Mouse (Mus musculus): Measurements from ENCODE around the gene 1700025B11Rik. TPM values are rescaled to one million over a fixed set of nuclear protein-coding genes. Genes with fewer than 3 reads are reported as not detected.

1700025B11Rik gene
- total RNA-seq (2014; rRNA removed) (not detected in 2 replicates), polyA plus RNA-seq (2015; fragmentation: Nextera tagmentation; extraction: Ambion mirVana) (not detected in 2 replicates)

DNA sequence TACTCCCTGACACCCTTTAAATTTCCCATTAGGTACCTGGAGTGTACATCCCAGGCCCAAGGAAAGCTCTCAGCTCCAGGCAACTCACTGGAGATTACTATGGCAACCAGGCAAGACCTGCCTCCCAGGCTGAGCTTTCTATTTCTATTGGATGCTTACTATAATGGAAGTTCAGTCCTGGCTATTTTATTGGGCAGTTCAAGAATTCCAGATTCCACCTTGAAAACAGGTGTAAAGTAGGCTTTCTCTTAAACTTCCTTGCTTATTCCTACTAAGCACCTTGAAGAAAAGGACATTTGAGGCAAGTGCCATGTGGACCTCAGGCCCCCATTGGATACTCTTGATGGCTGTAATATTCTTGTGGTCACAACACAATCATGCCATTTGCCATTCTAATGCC is at the start of gene 1700025B11Rik:
TSS of gene 1700025B11Rik (minus strand) at position 101 of the 400 bp plus-strand sequence.
- Histone ChIP-seq H3K27me3 (ENCODE audit: insufficient read depth, low read length) (no peaks in the 10 kb centered on the region), H3K4me1 (ENCODE audit: insufficient read depth) (no peaks in the 10 kb centered on the region), H3K9me3 (ENCODE audit: low read length) (no peaks in the 10 kb centered on the region), H3K27ac (ENCODE audit: low read depth, low read length) (no peak within 1 kb of the TSS), H3K36me3 (ENCODE audit: insufficient read depth) (no peaks in the 10 kb centered on the region), H3K4me2 (ENCODE audit: low read depth) (no peak within 1 kb of the TSS), H3K9ac (no peak within 1 kb of the TSS), H3K4me3 (ENCODE audit: low read depth, low read length) (no peak within 1 kb of the TSS)
- no peak for ATAC-seq
- DNase-seq, result no peak
- TF ChIP-seq CTCF (IDR thresholded peaks at IDR 0.05; ENCODE audit: low read depth), result no peak

DNA sequence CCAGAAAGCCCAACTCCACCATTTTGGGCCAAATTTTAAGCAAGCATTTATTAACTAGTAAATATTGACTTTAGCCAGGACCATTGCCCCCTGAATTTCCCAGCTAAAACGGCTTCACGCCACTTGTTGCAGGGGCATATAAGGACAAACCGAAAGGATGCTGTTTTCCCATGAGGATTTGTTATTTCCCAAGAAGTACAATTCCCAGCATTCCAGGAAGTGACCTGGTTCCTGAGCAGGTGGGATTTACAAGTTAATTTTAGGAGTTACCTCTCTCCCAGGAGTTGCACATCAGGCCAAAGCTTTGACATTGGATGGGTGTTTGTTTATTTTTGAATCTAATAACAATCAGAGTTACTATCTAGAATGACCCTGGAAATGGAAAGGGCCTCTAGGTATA is 44.4 kb upstream of the 1700025B11Rik start:
- Histone ChIP-seq H3K36me3 (ENCODE audit: insufficient read depth) (no peaks in the 10 kb centered on the region), H3K27me3 (ENCODE audit: insufficient read depth, low read length) (no peaks in the 10 kb centered on the region), H3K9ac (no peak overlapping the region), H3K4me3 (ENCODE audit: low read depth, low read length) (no peak overlapping the region), H3K4me2 (ENCODE audit: low read depth) (no peak overlapping the region), H3K9me3 (ENCODE audit: low read length) (no peaks in the 10 kb centered on the region), H3K27ac (ENCODE audit: low read depth, low read length) (no peak overlapping the region), H3K4me1 (ENCODE audit: insufficient read depth) (no peaks in the 10 kb centered on the region)
- DNase-seq (no peak), ATAC-seq (no peak)
- TF ChIP-seq CTCF (IDR thresholded peaks at IDR 0.05; ENCODE audit: low read depth), result no peak
- 93% methylated on average over 3 of the region's 3 CpGs for WGBS

DNA sequence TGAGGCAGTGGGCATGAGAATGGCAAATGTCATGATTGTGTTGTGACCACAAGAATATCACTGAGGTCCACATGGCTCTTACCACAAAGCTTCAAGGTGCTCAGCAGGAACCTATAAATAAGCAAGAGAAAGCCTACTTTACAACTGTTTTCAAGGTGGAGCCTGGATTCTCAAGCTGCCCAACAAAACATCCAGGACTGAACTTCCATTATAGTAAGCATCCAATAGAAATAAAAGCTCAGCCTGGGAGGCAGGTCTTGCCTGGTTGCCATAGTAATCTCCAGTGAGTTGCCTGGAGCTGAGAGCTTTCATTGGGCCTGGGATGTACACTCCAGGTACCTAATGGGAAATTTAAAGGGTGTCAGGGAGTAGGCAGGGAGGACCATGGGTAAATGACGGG is 37.3 kb upstream of the 1700025B11Rik start, which contains the start of gene Gm36245:
TSS of gene Gm36245 (plus strand) at position 301 of the 400 bp plus-strand sequence.
- no peak within 1 kb of the TSS for H3K4me2 ChIP-seq (ENCODE audit: low read depth)
- H3K4me1 ChIP-seq (ENCODE audit: insufficient read depth), result no peaks in the 10 kb centered on the region
- no peak for TF ChIP-seq CTCF (IDR thresholded peaks at IDR 0.05; ENCODE audit: low read depth)
- WGBS, result 86% methylated on average over 1 of the region's 1 CpGs
- no peak within 1 kb of the TSS for H3K4me3 ChIP-seq (ENCODE audit: low read depth, low read length)
- H3K27ac ChIP-seq (ENCODE audit: low read depth, low read length), result no peak within 1 kb of the TSS
- no peak within 1 kb of the TSS for H3K9ac ChIP-seq
- no peak for DNase-seq
- H3K27me3 ChIP-seq (ENCODE audit: insufficient read depth, low read length), result no peaks in the 10 kb centered on the region
- no peaks in the 10 kb centered on the region for H3K9me3 ChIP-seq (ENCODE audit: low read length)
- no peaks in the 10 kb centered on the region for H3K36me3 ChIP-seq (ENCODE audit: insufficient read depth)
- ATAC-seq, result peak; percentile 32; the same call in 1 of the 2 replicates

DNA sequence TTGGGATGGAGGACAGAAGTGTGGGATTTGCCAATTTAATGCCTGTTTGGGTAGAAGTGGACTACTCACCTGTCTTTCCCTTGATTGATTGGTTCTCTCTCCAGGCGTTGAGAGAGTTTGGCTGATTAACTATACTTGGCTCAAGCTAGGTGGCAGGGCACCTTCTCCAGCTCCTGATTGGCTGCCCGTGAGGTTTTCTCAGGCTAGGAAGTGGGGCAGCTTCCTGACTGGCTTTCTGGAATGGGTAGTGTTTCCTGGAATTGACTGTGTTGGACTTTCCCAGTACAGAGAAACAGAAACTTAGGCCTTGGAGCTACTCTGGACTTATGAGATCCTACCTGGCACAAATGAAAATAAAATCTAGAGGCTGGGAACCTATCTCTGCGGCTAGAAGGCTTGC is 36.7 kb upstream of the 1700025B11Rik start:
- H3K9ac ChIP-seq, result no peak overlapping the region
- 76% methylated on average over 3 of the region's 3 CpGs for WGBS
- DNase-seq, result no peak

DNA sequence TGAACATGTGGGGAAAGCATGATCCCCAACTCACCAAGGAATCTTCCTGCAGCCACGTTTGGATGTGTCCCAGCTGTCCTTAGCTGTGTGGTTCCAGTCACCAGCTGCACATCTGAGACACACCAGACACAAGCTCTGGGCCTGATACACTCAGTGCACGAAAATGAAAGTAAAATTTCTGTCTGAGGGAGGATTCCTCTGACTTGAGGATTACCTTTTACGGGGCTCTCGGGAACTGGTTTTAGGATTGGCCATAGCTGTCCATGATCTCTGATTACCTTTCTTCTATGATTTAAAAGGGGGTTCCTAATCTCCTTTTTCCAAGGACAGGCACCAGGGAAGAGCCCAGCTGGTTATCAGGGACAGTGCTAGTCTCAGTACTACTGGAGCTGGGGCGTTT is 34.3 kb upstream of the 1700025B11Rik start, which contains the start of gene Apol10b:
TSS of gene Apol10b (minus strand) at position 165 of the 400 bp plus-strand sequence.
- no peak for TF ChIP-seq CTCF (IDR thresholded peaks at IDR 0.05; ENCODE audit: low read depth)
- WGBS, result 64% methylated on average over 5 of the region's 5 CpGs
- no peak within 1 kb of the TSS for H3K4me2 ChIP-seq (ENCODE audit: low read depth)
- H3K4me1 ChIP-seq (ENCODE audit: insufficient read depth), result no peaks in the 10 kb centered on the region
- H3K27ac ChIP-seq (ENCODE audit: low read depth, low read length), result no peak within 1 kb of the TSS
- no peaks in the 10 kb centered on the region for H3K9me3 ChIP-seq (ENCODE audit: low read length)
- no peak within 1 kb of the TSS for H3K4me3 ChIP-seq (ENCODE audit: low read depth, low read length)
- no peak within 1 kb of the TSS for H3K9ac ChIP-seq
- no peak for DNase-seq
- H3K27me3 ChIP-seq (ENCODE audit: insufficient read depth, low read length), result no peaks in the 10 kb centered on the region
- no peak for ATAC-seq
- H3K36me3 ChIP-seq (ENCODE audit: insufficient read depth), result no peaks in the 10 kb centered on the region

More for the DNA sequence above, 36.7 kb upstream of the 1700025B11Rik start:
- Histone ChIP-seq H3K9me3 (ENCODE audit: low read length) (no peaks in the 10 kb centered on the region), H3K4me3 (ENCODE audit: low read depth, low read length) (no peak overlapping the region), H3K36me3 (ENCODE audit: insufficient read depth) (no peaks in the 10 kb centered on the region), H3K4me2 (ENCODE audit: low read depth) (no peak overlapping the region), H3K27me3 (ENCODE audit: insufficient read depth, low read length) (no peaks in the 10 kb centered on the region), H3K4me1 (ENCODE audit: insufficient read depth) (no peaks in the 10 kb centered on the region), H3K27ac (ENCODE audit: low read depth, low read length) (no peak overlapping the region)
- no peak for TF ChIP-seq CTCF (IDR thresholded peaks at IDR 0.05; ENCODE audit: low read depth)
- no peak for ATAC-seq

DNA sequence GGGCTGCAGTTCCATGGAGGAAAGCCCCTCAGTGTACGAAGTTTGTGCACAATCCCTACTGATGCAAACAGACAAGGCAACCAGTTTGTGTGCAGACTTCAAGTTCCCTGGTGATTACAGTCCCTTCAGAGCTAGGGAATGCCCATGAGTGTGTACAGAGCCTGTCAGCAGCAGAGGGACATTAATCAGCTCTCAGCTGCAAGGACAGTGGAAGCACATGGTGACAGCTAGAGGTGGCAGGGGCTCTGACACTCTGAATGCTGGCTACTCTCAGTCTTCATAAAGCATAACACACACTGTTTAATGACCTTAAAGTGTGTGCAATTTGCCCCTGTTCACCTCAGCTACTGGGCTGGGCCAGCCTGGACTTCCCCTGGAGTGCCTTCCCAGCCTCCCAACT is 31.9 kb upstream of the 1700025B11Rik start:
- Histone ChIP-seq H3K9ac (no peak overlapping the region), H3K27me3 (ENCODE audit: insufficient read depth, low read length) (no peaks in the 10 kb centered on the region), H3K27ac (ENCODE audit: low read depth, low read length) (no peak overlapping the region), H3K36me3 (ENCODE audit: insufficient read depth) (no peaks in the 10 kb centered on the region), H3K4me3 (ENCODE audit: low read depth, low read length) (no peak overlapping the region), H3K9me3 (ENCODE audit: low read length) (no peaks in the 10 kb centered on the region), H3K4me1 (ENCODE audit: insufficient read depth) (no peaks in the 10 kb centered on the region), H3K4me2 (ENCODE audit: low read depth) (no peak overlapping the region)
- 100% methylated on average over 1 of the region's 1 CpGs for WGBS
- ATAC-seq (no peak), DNase-seq (no peak)
- TF ChIP-seq CTCF (IDR thresholded peaks at IDR 0.05; ENCODE audit: low read depth), result no peak

DNA sequence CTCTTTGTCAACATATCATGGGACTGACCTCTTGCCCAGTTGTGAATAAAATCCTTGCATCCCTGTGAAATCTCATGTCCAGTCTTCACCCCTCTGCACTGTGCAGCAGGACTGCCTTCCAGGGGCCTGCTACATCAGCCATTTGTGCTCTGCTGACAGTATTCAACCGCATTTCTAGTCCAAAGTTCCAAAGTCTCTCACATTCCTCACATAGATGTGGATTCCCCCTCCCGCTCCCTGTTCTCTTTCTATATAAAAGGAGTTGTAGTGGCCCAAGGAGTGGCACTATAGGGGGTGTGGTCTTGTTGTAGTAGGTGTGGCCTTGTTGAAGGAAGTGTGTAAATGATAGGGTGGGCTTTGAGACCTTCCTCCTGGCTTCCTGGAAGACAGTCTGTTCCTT is 29.2 kb upstream of the 1700025B11Rik start:
- no peaks in the 10 kb centered on the region for H3K9me3 ChIP-seq (ENCODE audit: low read length)
- no peak overlapping the region for H3K4me3 ChIP-seq (ENCODE audit: low read depth, low read length)
- ATAC-seq, result no peak
- TF ChIP-seq CTCF (IDR thresholded peaks at IDR 0.05; ENCODE audit: low read depth), result no peak
- 71% methylated on average over 2 of the region's 2 CpGs for WGBS
- H3K27me3 ChIP-seq (ENCODE audit: insufficient read depth, low read length), result no peaks in the 10 kb centered on the region
- no peak for DNase-seq
- H3K27ac ChIP-seq (ENCODE audit: low read depth, low read length), result no peak overlapping the region
- H3K4me2 ChIP-seq (ENCODE audit: low read depth), result no peak overlapping the region
- H3K4me1 ChIP-seq (ENCODE audit: insufficient read depth), result no peaks in the 10 kb centered on the region
- H3K9ac ChIP-seq, result no peak overlapping the region
- no peaks in the 10 kb centered on the region for H3K36me3 ChIP-seq (ENCODE audit: insufficient read depth)

Measured in forebrain, postnatal 0 days (tissue).